Mouse (Mus musculus): ENCODE measurements around the gene Ptger3. TPM values are rescaled to one million over a fixed set of nuclear protein-coding genes. Genes with fewer than 3 reads are reported as not detected.
A peak's percentile ranks its signal among the peaks of the same experiment; 100 is the strongest.

Gene Ptger3
- polyA plus RNA-seq, 1 experiment from 2014 or later, result 18.0 TPM

DNA sequence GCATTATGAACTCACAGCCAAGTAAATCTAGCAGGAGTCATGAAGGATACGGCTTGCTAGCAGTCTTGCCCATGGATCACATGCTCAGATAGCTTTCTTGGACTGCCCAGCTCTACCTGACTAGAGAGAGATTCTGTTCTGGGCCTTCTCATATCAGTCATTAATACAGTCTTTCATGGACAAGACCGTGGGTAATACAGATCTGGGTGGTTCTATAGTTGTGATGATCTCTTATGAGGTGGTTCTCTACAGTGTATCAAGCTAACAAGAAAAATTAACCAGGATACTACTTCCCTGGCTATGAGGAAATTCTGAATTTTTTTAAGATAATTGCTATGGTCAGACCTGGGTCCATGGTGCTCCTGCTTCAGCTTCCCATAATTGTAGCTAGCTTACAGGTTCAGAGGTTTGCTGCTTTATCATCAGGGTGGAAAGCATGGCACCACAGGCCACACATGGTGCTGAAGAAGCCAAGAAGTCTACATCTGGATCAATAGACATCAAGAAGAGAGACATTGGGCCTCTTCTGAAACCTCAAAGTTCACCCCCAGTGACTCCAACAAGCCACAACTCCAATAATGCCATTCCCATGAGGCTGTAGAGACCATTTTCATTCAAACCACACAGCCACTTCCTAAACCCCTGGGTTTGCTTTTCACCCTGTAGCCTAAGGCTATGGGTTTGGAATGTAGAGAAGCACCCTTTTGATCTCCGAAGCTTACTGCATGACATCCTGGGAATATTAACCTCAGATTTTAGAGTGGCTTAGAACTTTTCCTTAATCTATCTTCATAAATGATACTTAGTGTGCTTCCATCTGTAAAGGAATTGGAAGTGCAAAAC is 16.7 kb upstream of the Ptger3 start:
- peak; percentile 62 for ATAC-seq (replicated peaks; ENCODE audit: low FRiP score)

GRCm38 (mm10) chr3:157565196-157565595 is 1.5 kb upstream of the Ptger3 start:
- WGBS, result 8% methylated on average over 2 of the region's 2 CpGs
- no peaks in the 10 kb centered on the region for H3K36me3 ChIP-seq (ENCODE audit: control insufficient read depth, insufficient read depth, low read length)
- peaks cover 10% of the 10 kb centered on the region; the same call in 1 of the 2 replicates for H3K4me1 ChIP-seq (replicated peaks; ENCODE audit: control insufficient read depth, insufficient read depth, low read length)
- H3K4me3 ChIP-seq (ENCODE audit: low read depth, low read length), result no peak overlapping the region
- no peaks in the 10 kb centered on the region for H3K9me3 ChIP-seq (ENCODE audit: control insufficient read depth, low read length)
- ATAC-seq (replicated peaks; ENCODE audit: low FRiP score), result no peak
- H3K27ac ChIP-seq (ENCODE audit: low read depth, low read length), result no peak overlapping the region
- DNase-seq (ENCODE audit: low spot score), result no peak
- no peak overlapping the region for H3K4me2 ChIP-seq
- H3K9ac ChIP-seq (ENCODE audit: low read depth, low read length), result no peak overlapping the region
- H3K27me3 ChIP-seq (replicated peaks; ENCODE audit: control insufficient read depth, insufficient read depth, low read length), result peaks cover 17% of the 10 kb centered on the region

More for the DNA sequence above, 16.7 kb upstream of the Ptger3 start:
- Histone ChIP-seq H3K27ac (ENCODE audit: low read depth, low read length) (no peak overlapping the region), H3K4me2 (no peak overlapping the region), H3K27me3 (replicated peaks; ENCODE audit: control insufficient read depth, insufficient read depth, low read length) (no peaks in the 10 kb centered on the region), H3K9ac (ENCODE audit: low read depth, low read length) (no peak overlapping the region), H3K4me3 (ENCODE audit: low read depth, low read length) (no peak overlapping the region), H3K9me3 (ENCODE audit: control insufficient read depth, low read length) (no peaks in the 10 kb centered on the region), H3K4me1 (replicated peaks; ENCODE audit: control insufficient read depth, insufficient read depth, low read length) (no peaks in the 10 kb centered on the region), H3K36me3 (ENCODE audit: control insufficient read depth, insufficient read depth, low read length) (peaks cover 23% of the 10 kb centered on the region)
- WGBS, result 96% methylated on average over 3 of the region's 3 CpGs
- no peak for DNase-seq (ENCODE audit: low spot score)

DNA sequence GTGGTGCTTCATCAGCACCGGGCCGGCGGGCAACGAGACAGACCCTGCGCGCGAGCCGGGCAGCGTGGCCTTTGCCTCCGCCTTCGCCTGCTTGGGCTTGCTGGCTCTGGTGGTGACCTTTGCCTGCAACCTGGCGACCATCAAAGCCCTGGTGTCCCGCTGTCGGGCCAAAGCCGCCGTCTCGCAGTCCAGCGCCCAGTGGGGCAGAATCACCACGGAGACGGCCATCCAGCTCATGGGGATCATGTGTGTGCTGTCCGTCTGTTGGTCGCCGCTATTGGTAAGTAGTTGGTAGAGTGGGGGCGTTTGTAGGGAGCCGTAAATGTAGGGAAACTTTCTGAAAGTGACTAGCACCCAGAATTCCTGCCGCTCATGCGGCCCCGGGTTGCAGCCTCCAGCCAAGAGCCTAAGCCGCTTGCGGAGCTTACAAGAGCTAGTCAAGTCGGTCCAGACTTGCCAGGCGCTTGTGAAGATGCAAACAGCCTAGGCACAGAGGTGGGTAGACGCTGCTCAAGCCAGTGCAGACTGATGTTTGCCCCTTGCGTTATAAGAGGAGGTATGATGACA is 957 bp downstream of the Ptger3 start:
- peak overlapping the region; percentile 100 for H3K4me2 ChIP-seq
- H3K4me1 ChIP-seq (replicated peaks; ENCODE audit: control insufficient read depth, insufficient read depth, low read length), result peaks cover 10% of the 10 kb centered on the region; the same call in 1 of the 2 replicates
- WGBS, result 2% methylated on average over 34 of the region's 34 CpGs
- peak overlapping the region; percentile 63 for H3K4me3 ChIP-seq (ENCODE audit: low read depth, low read length)
- H3K36me3 ChIP-seq (ENCODE audit: control insufficient read depth, insufficient read depth, low read length), result no peaks in the 10 kb centered on the region
- H3K9me3 ChIP-seq (ENCODE audit: control insufficient read depth, low read length), result no peaks in the 10 kb centered on the region
- H3K27me3 ChIP-seq (replicated peaks; ENCODE audit: control insufficient read depth, insufficient read depth, low read length), result peaks cover 17% of the 10 kb centered on the region
- ATAC-seq (replicated peaks; ENCODE audit: low FRiP score) (peak; percentile 52), DNase-seq (ENCODE audit: low spot score) (peak; percentile 55)
- H3K27ac ChIP-seq (ENCODE audit: low read depth, low read length), result no peak overlapping the region
- peak overlapping the region; percentile 61 for H3K9ac ChIP-seq (ENCODE audit: low read depth, low read length)

DNA sequence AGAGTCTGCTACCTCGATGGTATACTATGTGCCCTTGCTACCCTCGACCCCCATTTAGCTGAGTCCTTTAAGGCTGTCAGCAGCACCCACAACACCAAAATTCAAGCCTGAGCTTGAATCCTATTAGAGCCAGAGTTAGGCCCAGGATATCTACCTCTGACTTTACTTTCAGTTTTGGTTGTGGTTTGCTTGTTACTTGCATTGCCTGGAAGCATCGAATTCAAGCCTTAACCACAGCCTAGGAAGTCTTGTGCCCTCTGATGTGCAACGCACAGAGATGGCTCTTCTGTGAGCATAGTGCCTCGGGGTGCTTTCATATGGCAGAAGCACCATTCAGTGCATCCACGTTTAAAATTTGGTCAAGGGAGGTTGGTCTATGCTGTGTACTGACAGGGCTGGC is 5.3 kb downstream of the Ptger3 start:
- WGBS, result 50% methylated on average over 6 of the region's 6 CpGs
- peaks cover 11% of the 10 kb centered on the region for H3K27me3 ChIP-seq (replicated peaks; ENCODE audit: control insufficient read depth, insufficient read depth, low read length)
- ATAC-seq (replicated peaks; ENCODE audit: low FRiP score) (no peak), DNase-seq (ENCODE audit: low spot score) (no peak)
- H3K4me3 ChIP-seq (ENCODE audit: low read depth, low read length), result no peak overlapping the region
- H3K9ac ChIP-seq (ENCODE audit: low read depth, low read length), result no peak overlapping the region
- H3K4me2 ChIP-seq, result 0 out of 2 replicates have a peak overlapping the region, but pooled peaks have one; percentile 0
- H3K4me1 ChIP-seq (replicated peaks; ENCODE audit: control insufficient read depth, insufficient read depth, low read length), result peaks cover 18% of the 10 kb centered on the region
- no peak overlapping the region for H3K27ac ChIP-seq (ENCODE audit: low read depth, low read length)
- H3K36me3 ChIP-seq (ENCODE audit: control insufficient read depth, insufficient read depth, low read length), result no peaks in the 10 kb centered on the region
- H3K9me3 ChIP-seq (ENCODE audit: control insufficient read depth, low read length), result no peaks in the 10 kb centered on the region

DNA sequence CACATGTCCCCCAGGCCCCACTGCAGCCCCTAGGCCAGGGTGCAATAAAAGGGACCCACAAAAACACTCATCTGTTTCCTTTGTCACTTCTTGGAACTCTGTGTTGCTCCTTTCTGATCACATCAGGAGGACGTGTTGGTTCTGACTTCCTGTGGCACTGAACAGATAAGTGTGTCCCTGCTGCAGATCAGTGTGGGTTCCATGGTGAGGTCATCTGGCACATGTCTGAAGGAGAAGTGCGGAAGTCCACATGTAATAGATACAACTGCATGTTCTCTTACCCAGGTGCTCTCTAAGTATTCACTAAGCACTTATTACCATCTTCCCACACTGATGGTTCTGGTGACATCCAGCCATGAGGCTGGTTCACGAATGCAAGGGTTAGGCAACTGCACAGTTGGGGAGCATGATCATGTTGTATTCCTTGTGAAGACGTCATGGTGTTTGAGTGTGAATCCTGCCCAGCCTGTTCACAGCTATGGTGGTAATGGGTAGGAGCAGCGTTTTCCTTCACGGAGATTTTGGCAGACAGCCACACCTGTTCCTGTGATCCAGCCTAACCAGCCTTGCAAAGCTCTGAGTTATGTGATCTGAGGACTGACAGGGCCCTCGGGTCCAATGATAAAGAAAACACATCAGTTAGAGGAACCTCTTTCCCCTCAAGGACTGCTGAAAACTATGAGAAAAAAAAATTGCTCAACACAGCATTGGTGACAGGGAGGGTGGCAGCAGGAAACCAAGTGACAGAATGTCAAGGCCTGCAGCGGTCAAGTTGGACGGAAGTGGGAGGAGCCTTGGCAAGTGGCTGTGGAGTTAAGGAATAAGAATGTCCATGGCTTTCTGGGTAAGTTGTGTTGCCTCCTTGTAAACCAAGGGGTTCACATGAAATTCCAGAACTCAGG is 9.0 kb downstream of the Ptger3 start:
- WGBS, result 47% methylated on average over 9 of the region's 9 CpGs
- no peaks in the 10 kb centered on the region for H3K27me3 ChIP-seq (replicated peaks; ENCODE audit: control insufficient read depth, insufficient read depth, low read length)
- peak; percentile 65 for ATAC-seq (replicated peaks; ENCODE audit: low FRiP score)
- no peaks in the 10 kb centered on the region for H3K9me3 ChIP-seq (ENCODE audit: control insufficient read depth, low read length)
- peak overlapping the region; percentile 72 for H3K27ac ChIP-seq (ENCODE audit: low read depth, low read length)
- H3K4me2 ChIP-seq, result peak overlapping the region; percentile 32
- no peak for DNase-seq (ENCODE audit: low spot score)
- H3K4me3 ChIP-seq (ENCODE audit: low read depth, low read length), result no peak overlapping the region
- no peaks in the 10 kb centered on the region for H3K36me3 ChIP-seq (ENCODE audit: control insufficient read depth, insufficient read depth, low read length)
- peaks cover 42% of the 10 kb centered on the region for H3K4me1 ChIP-seq (replicated peaks; ENCODE audit: control insufficient read depth, insufficient read depth, low read length)
- no peak overlapping the region for H3K9ac ChIP-seq (ENCODE audit: low read depth, low read length)

GRCm38 (mm10) chr3:157576343-157576722 is 9.6 kb downstream of the Ptger3 start:
- peaks cover 42% of the 10 kb centered on the region for H3K4me1 ChIP-seq (replicated peaks; ENCODE audit: control insufficient read depth, insufficient read depth, low read length)
- H3K9ac ChIP-seq (ENCODE audit: low read depth, low read length), result no peak overlapping the region
- no peaks in the 10 kb centered on the region for H3K27me3 ChIP-seq (replicated peaks; ENCODE audit: control insufficient read depth, insufficient read depth, low read length)
- no peaks in the 10 kb centered on the region for H3K9me3 ChIP-seq (ENCODE audit: control insufficient read depth, low read length)
- H3K36me3 ChIP-seq (ENCODE audit: control insufficient read depth, insufficient read depth, low read length), result no peaks in the 10 kb centered on the region
- H3K27ac ChIP-seq (ENCODE audit: low read depth, low read length), result no peak overlapping the region
- ATAC-seq (replicated peaks; ENCODE audit: low FRiP score) (0 out of 2 replicates have a peak, but pooled peaks have one; percentile 32), DNase-seq (ENCODE audit: low spot score) (no peak)
- H3K4me2 ChIP-seq, result no peak overlapping the region
- H3K4me3 ChIP-seq (ENCODE audit: low read depth, low read length), result no peak overlapping the region
- 56% methylated on average over 1 of the region's 1 CpGs for WGBS

GRCm38 (mm10) chr3:157576862-157577261 is 10.2 kb downstream of the Ptger3 start:
- WGBS, result 37% methylated on average over 1 of the region's 1 CpGs
- peaks cover 42% of the 10 kb centered on the region for H3K4me1 ChIP-seq (replicated peaks; ENCODE audit: control insufficient read depth, insufficient read depth, low read length)

DNA sequence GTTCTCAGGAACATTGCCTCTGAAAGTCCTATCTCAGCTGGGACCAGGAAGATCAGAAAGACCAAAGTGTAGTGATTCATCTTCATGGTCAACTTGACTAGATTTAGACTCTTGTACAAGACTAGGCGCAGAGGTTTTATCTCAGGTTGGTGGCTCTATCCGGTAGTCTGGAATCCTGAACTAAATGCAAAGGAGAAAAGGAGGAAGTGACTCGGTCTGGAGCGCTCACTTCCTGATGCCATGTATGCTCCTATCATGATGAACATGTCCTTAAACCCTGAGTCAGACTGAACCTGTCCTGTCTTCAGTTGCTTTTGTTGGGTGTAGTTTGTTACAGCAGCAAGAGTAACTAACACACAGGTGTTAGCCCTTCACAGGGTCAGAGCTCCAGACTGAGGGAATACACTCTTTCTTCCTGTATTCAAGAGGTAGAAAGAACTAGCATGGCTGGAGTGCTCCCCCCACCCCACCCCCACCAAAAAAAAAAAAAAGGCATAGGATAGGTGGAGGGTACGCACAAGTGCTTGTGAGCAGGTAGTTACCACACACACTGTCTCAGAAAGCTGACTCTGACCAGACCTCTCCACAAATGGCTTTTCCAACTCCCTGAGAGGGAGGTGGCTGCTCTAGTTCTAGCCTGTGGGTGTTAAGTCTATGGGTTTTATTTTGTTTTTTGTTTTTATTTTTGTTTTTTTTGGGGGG is 11.9 kb downstream of the Ptger3 start:
- no peak for ATAC-seq (replicated peaks; ENCODE audit: low FRiP score)
- Histone ChIP-seq H3K27me3 (replicated peaks; ENCODE audit: control insufficient read depth, insufficient read depth, low read length) (no peaks in the 10 kb centered on the region), H3K36me3 (ENCODE audit: control insufficient read depth, insufficient read depth, low read length) (no peaks in the 10 kb centered on the region), H3K4me2 (no peak overlapping the region), H3K4me3 (ENCODE audit: low read depth, low read length) (no peak overlapping the region), H3K4me1 (replicated peaks; ENCODE audit: control insufficient read depth, insufficient read depth, low read length) (peaks cover 42% of the 10 kb centered on the region), H3K9me3 (ENCODE audit: control insufficient read depth, low read length) (no peaks in the 10 kb centered on the region), H3K27ac (ENCODE audit: low read depth, low read length) (no peak overlapping the region), H3K9ac (ENCODE audit: low read depth, low read length) (no peak overlapping the region)
- DNase-seq (ENCODE audit: low spot score), result no peak
- WGBS, result 54% methylated on average over 5 of the region's 5 CpGs

More at GRCm38 (mm10) chr3:157576862-157577261, 10.2 kb downstream of the Ptger3 start:
- H3K9me3 ChIP-seq (ENCODE audit: control insufficient read depth, low read length), result no peaks in the 10 kb centered on the region
- ATAC-seq (replicated peaks; ENCODE audit: low FRiP score) (no peak), DNase-seq (ENCODE audit: low spot score) (no peak)
- no peak overlapping the region for H3K27ac ChIP-seq (ENCODE audit: low read depth, low read length)
- no peaks in the 10 kb centered on the region for H3K27me3 ChIP-seq (replicated peaks; ENCODE audit: control insufficient read depth, insufficient read depth, low read length)
- no peak overlapping the region for H3K4me2 ChIP-seq
- no peak overlapping the region for H3K9ac ChIP-seq (ENCODE audit: low read depth, low read length)
- no peaks in the 10 kb centered on the region for H3K36me3 ChIP-seq (ENCODE audit: control insufficient read depth, insufficient read depth, low read length)
- no peak overlapping the region for H3K4me3 ChIP-seq (ENCODE audit: low read depth, low read length)
